Mouse (Mus musculus): Measurements from ENCODE around the gene Fam90a1a.

- no peak for TF ChIP-seq MAX (IDR thresholded peaks at IDR 0.05)
- TF ChIP-seq CTCF (IDR thresholded peaks at IDR 0.05; ENCODE audit: control insufficient read depth, insufficient read depth, insufficient read length), result no peak
Observed at GRCm38 (mm10) chr8:21995181-21995580, 36.7 kb downstream of the Fam90a1a start.
